Mouse (Mus musculus): ENCODE measurements around the gene Cwf19l1. TPM values are rescaled to one million over a fixed set of nuclear protein-coding genes. Genes with fewer than 3 reads are reported as not detected.

Cwf19l1 gene
- 28.7 TPM for total RNA-seq (2023)

GRCm38 (mm10) chr19:44135072-44135959 is at the start of gene Cwf19l1:
Cwf19l1 (minus strand) TSS chr19:44135876.

GRCm38 (mm10) chr19:44145702-44146567 is 10.3 kb upstream of the Cwf19l1 start, which contains the start of gene Bloc1s2:
Bloc1s2 (minus strand) TSS chr19:44146446.

GRCm38 (mm10) chr19:44106831-44107660 is 28.6 kb downstream of the Cwf19l1 start, which contains the start of gene Chuk:
Chuk (minus strand) TSS chr19:44107480.

GRCm38 (mm10) chr19:44069121-44069913 is 66.4 kb downstream of the Cwf19l1 start, which contains the start of gene Erlin1:
Erlin1 (minus strand) TSS chr19:44069785.

Other genes with a start within 250 kb of the Cwf19l1 start
- gene Dnmbp, start 195.7 kb downstream of the Cwf19l1 start, total RNA-seq (2023): 11.1 TPM
- gene Cpn1, start 149.3 kb downstream of the Cwf19l1 start, total RNA-seq (2023): not detected
- gene Cyp2c23, start 106.7 kb downstream of the Cwf19l1 start, total RNA-seq (2023): not detected
- 6.3 TPM for gene Erlin1, start 66.1 kb downstream of the Cwf19l1 start, total RNA-seq (2023)
- 66.6 TPM for gene Chuk, start 28.4 kb downstream of the Cwf19l1 start, total RNA-seq (2023)
- gene Bloc1s2, start 10.6 kb upstream of the Cwf19l1 start, total RNA-seq (2023): 64.1 TPM
- gene Pkd2l1, start 56.6 kb upstream of the Cwf19l1 start, total RNA-seq (2023): not detected
- gene Scd3, start 67.4 kb upstream of the Cwf19l1 start, total RNA-seq (2023): not detected
- gene Scd2, start 157.8 kb upstream of the Cwf19l1 start, total RNA-seq (2023): 19.0 TPM
- gene Scd4, start 197.2 kb upstream of the Cwf19l1 start, total RNA-seq (2023): 1.0 TPM

Data from CD4-positive naive resting alpha-beta T cell, adult 57 days (primary cell).